Mouse (Mus musculus): ENCODE measurements around the gene Fyn. TPM values are rescaled to one million over a fixed set of nuclear protein-coding genes. Genes with fewer than 3 reads are reported as not detected.
A peak's percentile ranks its signal among the peaks of the same experiment; 100 is the strongest.

Fyn gene
- polyA plus RNA-seq, 1 experiment from 2014 or later: 22.4 TPM

- ATAC-seq (ENCODE audit: low FRiP score, low TSS enrichment): no peak
- Histone ChIP-seq H3K4me1 (ENCODE audit: insufficient read depth, low read length) (peaks cover 34% of the 10 kb centered on the region), H3K9me3 (ENCODE audit: low read length) (no peaks in the 10 kb centered on the region), H3K27ac (ENCODE audit: low read length) (no peak overlapping the region), H3K36me3 (ENCODE audit: insufficient read depth, low read length) (no peaks in the 10 kb centered on the region; the same call in 1 of the 2 replicates), H3K27me3 (ENCODE audit: insufficient read depth, low read length) (no peaks in the 10 kb centered on the region), H3K4me3 (ENCODE audit: low read length) (no peak overlapping the region), H3K9ac (replicated peaks; ENCODE audit: low read length) (no peak overlapping the region), H3K4me2 (replicated peaks; ENCODE audit: low read depth, low read length) (no peak overlapping the region)
- WGBS: 89% methylated on average over 3 of the region's 3 CpGs
These were observed 178.9 kb downstream of the Fyn start for GRCm38 (mm10) chr10:39547369-39548074.

GRCm38 (mm10) chr10:39550791-39551190 is 182.1 kb downstream of the Fyn start:
- WGBS: 80% methylated on average over 2 of the region's 2 CpGs
- no peaks in the 10 kb centered on the region for H3K9me3 ChIP-seq (ENCODE audit: low read length)
- no peak overlapping the region for H3K9ac ChIP-seq (replicated peaks; ENCODE audit: low read length)
- H3K27me3 ChIP-seq (ENCODE audit: insufficient read depth, low read length): no peaks in the 10 kb centered on the region
- no peak overlapping the region for H3K4me2 ChIP-seq (replicated peaks; ENCODE audit: low read depth, low read length)
- ATAC-seq (ENCODE audit: low FRiP score, low TSS enrichment): no peak
- H3K27ac ChIP-seq (ENCODE audit: low read length): 0 out of 2 replicates have a peak overlapping the region, but pooled peaks have one; percentile 87
- H3K36me3 ChIP-seq (ENCODE audit: insufficient read depth, low read length): no peaks in the 10 kb centered on the region
- no peak overlapping the region for H3K4me3 ChIP-seq (ENCODE audit: low read length)
- peaks cover 48% of the 10 kb centered on the region for H3K4me1 ChIP-seq (ENCODE audit: insufficient read depth, low read length)

GRCm38 (mm10) chr10:39551637-39552185 is 183.1 kb downstream of the Fyn start:
- H3K4me1 ChIP-seq (ENCODE audit: insufficient read depth, low read length): peaks cover 57% of the 10 kb centered on the region
- no peaks in the 10 kb centered on the region for H3K27me3 ChIP-seq (ENCODE audit: insufficient read depth, low read length)
- no peak overlapping the region for H3K4me2 ChIP-seq (replicated peaks; ENCODE audit: low read depth, low read length)
- H3K4me3 ChIP-seq (ENCODE audit: low read length): no peak overlapping the region
- 49% methylated on average over 9 of the region's 9 CpGs for WGBS
- H3K36me3 ChIP-seq (ENCODE audit: insufficient read depth, low read length): no peaks in the 10 kb centered on the region; the same call in 1 of the 2 replicates
- peak overlapping the region; percentile 42; the same call in 1 of the 2 replicates for H3K9ac ChIP-seq (replicated peaks; ENCODE audit: low read length)
- peak; percentile 8; the same call in 1 of the 2 replicates for ATAC-seq (ENCODE audit: low FRiP score, low TSS enrichment)
- peak overlapping the region; percentile 87 for H3K27ac ChIP-seq (ENCODE audit: low read length)
- no peaks in the 10 kb centered on the region for H3K9me3 ChIP-seq (ENCODE audit: low read length)

GRCm38 (mm10) chr10:39552351-39552814 is 183.7 kb downstream of the Fyn start:
- 14% methylated on average over 6 of the region's 6 CpGs for WGBS
- Histone ChIP-seq H3K4me2 (replicated peaks; ENCODE audit: low read depth, low read length) (0 out of 2 replicates have a peak overlapping the region, but pooled peaks have one; percentile 3), H3K4me3 (ENCODE audit: low read length) (no peak overlapping the region), H3K4me1 (ENCODE audit: insufficient read depth, low read length) (peaks cover 64% of the 10 kb centered on the region), H3K9me3 (ENCODE audit: low read length) (no peaks in the 10 kb centered on the region), H3K27ac (ENCODE audit: low read length) (peak overlapping the region; percentile 87), H3K36me3 (ENCODE audit: insufficient read depth, low read length) (no peaks in the 10 kb centered on the region; the same call in 1 of the 2 replicates), H3K9ac (replicated peaks; ENCODE audit: low read length) (peak overlapping the region; percentile 56), H3K27me3 (ENCODE audit: insufficient read depth, low read length) (no peaks in the 10 kb centered on the region)
- peak; percentile 37; the same call in 1 of the 2 replicates for ATAC-seq (ENCODE audit: low FRiP score, low TSS enrichment)

GRCm38 (mm10) chr10:39552903-39553302 is 184.2 kb downstream of the Fyn start:
- Histone ChIP-seq H3K27ac (ENCODE audit: low read length) (peak overlapping the region; percentile 87), H3K36me3 (ENCODE audit: insufficient read depth, low read length) (no peaks in the 10 kb centered on the region; the same call in 1 of the 2 replicates), H3K4me2 (replicated peaks; ENCODE audit: low read depth, low read length) (no peak overlapping the region), H3K27me3 (ENCODE audit: insufficient read depth, low read length) (no peaks in the 10 kb centered on the region), H3K9me3 (ENCODE audit: low read length) (no peaks in the 10 kb centered on the region), H3K4me3 (ENCODE audit: low read length) (no peak overlapping the region), H3K9ac (replicated peaks; ENCODE audit: low read length) (no peak overlapping the region), H3K4me1 (ENCODE audit: insufficient read depth, low read length) (peaks cover 69% of the 10 kb centered on the region)
- ATAC-seq (ENCODE audit: low FRiP score, low TSS enrichment): no peak
- WGBS: 38% methylated on average over 5 of the region's 5 CpGs

GRCm38 (mm10) chr10:39555289-39555715 is 186.6 kb downstream of the Fyn start:
- no peaks in the 10 kb centered on the region; the same call in 1 of the 2 replicates for H3K36me3 ChIP-seq (ENCODE audit: insufficient read depth, low read length)
- peaks cover 91% of the 10 kb centered on the region for H3K4me1 ChIP-seq (ENCODE audit: insufficient read depth, low read length)
- peak overlapping the region; percentile 92 for H3K27ac ChIP-seq (ENCODE audit: low read length)
- peak; percentile 78 for ATAC-seq (ENCODE audit: low FRiP score, low TSS enrichment)
- H3K27me3 ChIP-seq (ENCODE audit: insufficient read depth, low read length): no peaks in the 10 kb centered on the region
- no peaks in the 10 kb centered on the region for H3K9me3 ChIP-seq (ENCODE audit: low read length)
- no peak overlapping the region for H3K4me3 ChIP-seq (ENCODE audit: low read length)
- WGBS: 14% methylated on average over 7 of the region's 7 CpGs
- H3K4me2 ChIP-seq (replicated peaks; ENCODE audit: low read depth, low read length): peak overlapping the region; percentile 7; the same call in 1 of the 2 replicates
- no peak overlapping the region for H3K9ac ChIP-seq (replicated peaks; ENCODE audit: low read length)

GRCm38 (mm10) chr10:39555740-39556139 is 187.1 kb downstream of the Fyn start:
- H3K4me2 ChIP-seq (replicated peaks; ENCODE audit: low read depth, low read length): peak overlapping the region; percentile 7; the same call in 1 of the 2 replicates
- H3K36me3 ChIP-seq (ENCODE audit: insufficient read depth, low read length): no peaks in the 10 kb centered on the region; the same call in 1 of the 2 replicates
- H3K4me1 ChIP-seq (ENCODE audit: insufficient read depth, low read length): peaks cover 89% of the 10 kb centered on the region
- H3K27me3 ChIP-seq (ENCODE audit: insufficient read depth, low read length): no peaks in the 10 kb centered on the region
- 0 out of 2 replicates have a peak, but pooled peaks have one; percentile 3 for ATAC-seq (ENCODE audit: low FRiP score, low TSS enrichment)
- no peaks in the 10 kb centered on the region for H3K9me3 ChIP-seq (ENCODE audit: low read length)
- peak overlapping the region; percentile 92 for H3K27ac ChIP-seq (ENCODE audit: low read length)
- no peak overlapping the region for H3K9ac ChIP-seq (replicated peaks; ENCODE audit: low read length)
- H3K4me3 ChIP-seq (ENCODE audit: low read length): no peak overlapping the region
- WGBS: 7% methylated on average over 5 of the region's 5 CpGs

- no peak for ATAC-seq (ENCODE audit: low FRiP score, low TSS enrichment)
- no peaks in the 10 kb centered on the region; the same call in 1 of the 2 replicates for H3K36me3 ChIP-seq (ENCODE audit: insufficient read depth, low read length)
- H3K4me1 ChIP-seq (ENCODE audit: insufficient read depth, low read length): peaks cover 85% of the 10 kb centered on the region
- no peak overlapping the region; the same call in 1 of the 2 replicates for H3K4me2 ChIP-seq (replicated peaks; ENCODE audit: low read depth, low read length)
- no peak overlapping the region for H3K4me3 ChIP-seq (ENCODE audit: low read length)
- peak overlapping the region; percentile 88 for H3K27ac ChIP-seq (ENCODE audit: low read length)
- H3K9ac ChIP-seq (replicated peaks; ENCODE audit: low read length): no peak overlapping the region
- H3K27me3 ChIP-seq (ENCODE audit: insufficient read depth, low read length): no peaks in the 10 kb centered on the region
- H3K9me3 ChIP-seq (ENCODE audit: low read length): no peaks in the 10 kb centered on the region
- WGBS: 55% methylated on average over 9 of the region's 9 CpGs
These were observed 188.7 kb downstream of the Fyn start for GRCm38 (mm10) chr10:39557360-39557759.

GRCm38 (mm10) chr10:39557851-39558250 is 189.2 kb downstream of the Fyn start:
- 22% methylated on average over 7 of the region's 7 CpGs for WGBS
- Histone ChIP-seq H3K9ac (replicated peaks; ENCODE audit: low read length) (peak overlapping the region; percentile 44), H3K27me3 (ENCODE audit: insufficient read depth, low read length) (no peaks in the 10 kb centered on the region), H3K36me3 (ENCODE audit: insufficient read depth, low read length) (no peaks in the 10 kb centered on the region; the same call in 1 of the 2 replicates), H3K4me3 (ENCODE audit: low read length) (no peak overlapping the region), H3K27ac (ENCODE audit: low read length) (peak overlapping the region; percentile 88), H3K4me2 (replicated peaks; ENCODE audit: low read depth, low read length) (no peak overlapping the region; the same call in 1 of the 2 replicates), H3K9me3 (ENCODE audit: low read length) (no peaks in the 10 kb centered on the region), H3K4me1 (ENCODE audit: insufficient read depth, low read length) (peaks cover 85% of the 10 kb centered on the region)
- ATAC-seq (ENCODE audit: low FRiP score, low TSS enrichment): peak; percentile 46
